Mouse (Mus musculus) testis, postnatal 14 days (tissue): ENCODE measurements around the gene Gpr35.
A peak's percentile ranks its signal among the peaks of the same experiment; 100 is the strongest.

Source experiments
- DNase-seq: peaks from one replicate; pipeline ENCODE4 v3.0.0; 2021; ENCODE audit warnings: low spot score

Gpr35 gene

DNA sequence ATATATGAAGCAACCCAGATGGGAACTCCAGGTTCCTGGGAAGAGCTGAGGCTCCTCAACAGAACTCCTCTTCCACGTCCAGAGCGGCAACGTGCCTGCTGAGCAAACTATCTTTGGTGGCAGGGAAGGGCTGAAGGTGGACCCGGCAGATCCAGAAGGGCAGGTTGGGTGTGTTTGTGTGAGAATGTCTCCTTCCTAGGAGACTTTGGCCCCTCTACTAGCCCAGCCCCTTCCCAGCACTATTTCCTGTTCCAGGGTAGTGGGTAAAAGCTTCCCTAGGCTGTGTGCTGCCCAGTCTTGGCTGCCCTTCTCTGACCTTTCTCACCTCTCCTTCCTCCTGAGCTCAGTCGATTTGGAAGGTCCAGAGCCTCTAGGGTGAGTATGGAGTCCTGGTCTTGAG is at the start of gene Gpr35:
TSS of gene Gpr35 (plus strand) at position 259 of the 400 bp plus-strand sequence.
- no peak for DNase-seq

GRCm38 (mm10) chr1:92902786-92903185 is 47.9 kb upstream of the Gpr35 start, which contains the start of gene Ankmy1:
Gene Ankmy1 (minus strand): TSS chr1:92902906.
- no peak for DNase-seq

DNA sequence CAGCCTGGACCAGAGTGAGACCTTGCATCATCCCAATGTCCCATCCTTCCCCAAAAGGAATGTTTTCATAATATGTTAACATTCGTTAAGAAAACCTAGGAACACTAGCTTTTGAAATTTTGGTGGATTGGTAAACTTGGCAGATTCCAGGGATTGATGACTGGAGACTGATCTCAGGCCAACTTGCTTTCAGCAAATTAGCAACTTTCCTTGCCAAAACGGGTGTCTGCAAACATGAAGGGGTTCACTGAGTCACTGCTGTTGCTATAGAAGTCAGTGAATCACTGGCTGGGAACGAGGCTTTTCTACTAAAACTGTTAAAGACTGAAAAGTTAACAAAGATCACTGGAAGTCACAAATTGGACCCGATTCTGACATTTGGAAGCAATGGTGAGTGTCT is 47.0 kb upstream of the Gpr35 start:
- no peak for DNase-seq

DNA sequence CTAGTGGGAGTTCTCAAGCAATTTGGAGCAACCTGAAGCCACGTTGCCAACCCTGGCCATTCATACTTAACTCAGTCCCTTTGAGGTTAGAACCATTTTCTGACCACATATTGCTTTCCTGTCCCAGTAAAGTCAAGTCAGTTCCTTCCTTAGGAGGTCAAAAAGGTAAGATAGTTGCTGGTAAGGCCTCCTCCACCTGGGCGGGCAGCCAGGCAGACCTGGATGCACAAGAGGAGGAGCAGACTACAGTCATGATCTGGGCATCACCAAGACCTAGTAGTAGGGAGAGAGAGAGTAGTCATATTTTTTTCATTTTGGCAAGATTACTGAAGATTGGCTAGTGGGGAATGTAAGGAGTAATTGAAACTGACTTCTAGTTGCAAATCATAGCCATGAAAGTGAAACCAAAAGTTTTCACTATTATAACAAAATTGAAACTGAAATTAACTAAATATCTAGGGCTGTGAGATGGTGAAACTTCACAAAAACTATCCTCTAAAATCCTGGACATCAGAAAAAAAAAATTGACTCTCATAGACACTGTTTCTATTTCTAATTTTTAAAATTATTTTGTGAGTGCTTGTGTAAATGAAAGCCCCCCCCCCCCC is 44.9 kb upstream of the Gpr35 start:
- no peak for DNase-seq

GRCm38 (mm10) chr1:92906779-92907631 is 43.7 kb upstream of the Gpr35 start, which contains the start of gene Dusp28:
Gene Dusp28 (plus strand): TSS chr1:92906981.
- DNase-seq = peak; percentile 89

- DNase-seq = no peak
These were observed 42.9 kb upstream of the Gpr35 start for GRCm38 (mm10) chr1:92907632-92908360.

DNA sequence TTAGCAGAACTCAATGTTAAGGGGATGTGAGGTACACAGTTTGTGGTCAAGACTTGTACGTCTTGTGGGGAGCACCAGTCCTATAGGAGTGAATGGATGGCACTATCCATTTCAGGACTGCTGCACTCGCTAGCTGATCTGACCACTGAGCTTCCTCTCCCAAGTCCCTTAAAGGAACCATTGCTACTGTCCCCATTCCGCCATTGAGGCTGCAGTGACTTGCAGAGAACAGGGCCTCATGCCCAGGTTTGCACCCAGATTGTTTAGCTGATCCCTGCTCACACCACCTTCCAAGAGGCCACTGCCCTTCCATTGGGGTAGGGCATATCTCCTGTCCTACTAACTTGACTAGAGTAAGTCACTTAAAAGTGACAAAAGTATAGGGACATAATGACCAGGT is 42.0 kb upstream of the Gpr35 start:
- no peak for DNase-seq

DNA sequence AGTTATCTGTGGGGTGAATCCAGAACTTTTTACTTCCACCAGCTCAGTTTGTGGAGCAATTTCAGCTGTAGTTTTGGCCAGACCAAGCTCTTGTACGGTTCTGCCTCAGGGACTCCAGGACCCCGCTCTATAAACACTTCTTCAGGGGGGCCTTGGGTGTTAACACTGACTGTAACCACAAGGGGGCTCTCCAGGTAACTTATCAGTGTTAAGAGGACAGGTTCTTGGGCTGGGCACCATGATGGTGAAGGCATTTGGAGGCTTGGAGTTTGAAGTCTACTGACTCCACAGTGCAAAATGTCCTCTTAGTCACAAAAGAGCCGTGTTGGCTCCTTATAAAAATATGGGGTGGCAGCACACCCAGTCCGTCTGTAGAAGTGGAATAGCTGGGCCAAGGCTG is 41.6 kb upstream of the Gpr35 start:
- DNase-seq = no peak

DNA sequence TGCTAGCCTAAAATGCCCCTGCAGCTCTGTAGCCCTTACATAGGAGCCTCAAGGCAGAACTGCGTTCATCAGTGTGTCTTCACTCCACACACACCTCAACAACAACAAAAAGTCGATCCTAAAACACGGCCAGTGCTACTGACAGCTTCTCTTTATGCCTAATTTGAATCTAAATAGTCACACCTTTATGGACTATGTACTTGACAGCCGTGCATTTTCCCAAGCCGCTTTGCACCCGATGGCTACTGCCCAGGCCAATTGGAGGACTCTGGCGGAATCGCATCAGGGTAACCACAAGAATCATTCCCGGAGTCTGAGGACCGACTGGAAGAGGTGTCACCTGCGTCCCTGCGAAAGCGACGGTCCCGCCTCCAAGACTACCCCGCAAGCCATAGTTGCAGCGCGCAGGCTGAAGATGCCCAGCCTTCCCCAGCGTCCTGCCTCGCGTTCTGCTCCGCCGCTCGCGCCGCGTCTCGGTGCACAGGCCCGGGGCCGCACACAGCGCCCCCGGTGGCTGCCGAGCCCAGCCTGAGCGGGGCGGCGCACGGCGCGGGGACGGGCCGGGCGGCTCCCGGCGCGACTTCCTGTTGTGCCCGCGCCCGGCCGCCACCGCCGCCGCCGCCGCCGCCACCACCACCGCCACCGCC is 40.3 kb upstream of the Gpr35 start, which contains the start of gene Rnpepl1:
TSS of gene Rnpepl1 (plus strand) at position 545 of the 647 bp plus-strand sequence.
- no peak for DNase-seq

DNA sequence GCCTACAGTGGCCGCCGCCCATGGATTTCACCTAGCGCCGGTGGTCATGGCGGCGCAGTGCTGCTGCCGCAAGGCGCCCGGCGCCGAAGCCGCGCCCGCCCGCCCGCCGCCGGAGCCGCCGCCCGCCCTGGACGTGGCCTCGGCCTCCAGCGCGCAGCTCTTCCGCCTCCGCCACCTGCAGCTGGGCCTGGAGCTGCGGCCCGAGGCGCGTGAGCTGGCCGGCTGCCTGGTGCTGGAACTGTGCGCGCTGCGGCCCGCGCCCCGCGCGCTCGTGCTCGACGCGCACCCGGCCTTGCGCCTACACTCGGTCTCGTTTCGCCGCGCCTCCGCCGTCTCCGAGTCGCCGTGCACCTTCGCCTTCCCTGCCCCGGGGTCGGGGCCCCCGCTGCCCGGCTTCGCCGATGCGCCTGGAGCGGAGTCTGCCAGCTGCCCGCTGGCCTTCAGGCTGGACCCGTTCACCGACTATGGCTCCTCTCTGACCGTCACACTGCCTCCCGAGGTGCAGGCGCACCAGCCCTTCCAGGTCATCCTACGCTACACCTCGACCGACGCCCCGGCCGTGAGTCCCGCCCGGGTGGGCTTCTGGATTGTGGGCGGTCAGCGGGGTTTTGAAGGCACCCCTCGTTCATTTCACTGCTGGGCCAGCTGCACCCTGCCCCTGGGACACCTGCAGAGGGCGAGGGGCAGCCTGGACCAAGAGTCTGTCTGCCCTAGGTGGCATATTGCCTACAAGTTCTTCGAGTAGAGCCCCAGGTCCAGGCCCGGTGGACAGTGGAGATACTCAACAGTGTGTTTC is 39.5 kb upstream of the Gpr35 start:
- peak; percentile 56 for DNase-seq

GRCm38 (mm10) chr1:92911721-92912138 is 38.9 kb upstream of the Gpr35 start:
- no peak for DNase-seq

- DNase-seq = no peak
These were observed 38.4 kb upstream of the Gpr35 start for GRCm38 (mm10) chr1:92912286-92912685.

DNA sequence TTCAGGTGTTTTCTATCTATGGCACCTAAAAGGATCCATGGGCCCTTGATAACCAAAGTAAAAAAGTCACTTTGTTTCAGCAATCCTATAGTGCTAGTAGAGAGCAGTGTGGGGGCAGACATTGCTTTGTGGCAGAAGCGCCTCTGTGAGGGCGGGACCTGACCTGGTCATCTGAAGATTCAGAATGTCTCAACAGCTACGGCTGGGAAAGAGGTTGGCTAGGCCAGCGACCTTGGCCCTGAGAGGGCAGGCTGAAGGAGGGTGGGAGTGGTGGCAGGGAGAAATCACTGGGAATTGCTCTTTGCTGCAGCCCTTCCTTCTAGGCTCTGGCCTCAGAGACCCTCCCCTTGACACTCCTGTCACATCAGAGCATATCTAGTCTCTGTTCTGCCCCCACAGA is 36.4 kb upstream of the Gpr35 start:
- peak; percentile 80 for DNase-seq

GRCm38 (mm10) chr1:92914993-92915392 is 35.7 kb upstream of the Gpr35 start:
- no peak for DNase-seq

- no peak for DNase-seq
These were observed 33.9 kb upstream of the Gpr35 start for GRCm38 (mm10) chr1:92916725-92917124.

GRCm38 (mm10) chr1:92919151-92919550 is 31.5 kb upstream of the Gpr35 start:
- no peak for DNase-seq

GRCm38 (mm10) chr1:92919775-92920174 is 30.9 kb upstream of the Gpr35 start:
- no peak for DNase-seq

GRCm38 (mm10) chr1:92920474-92921200 is 30.0 kb upstream of the Gpr35 start:
- no peak for DNase-seq

DNA sequence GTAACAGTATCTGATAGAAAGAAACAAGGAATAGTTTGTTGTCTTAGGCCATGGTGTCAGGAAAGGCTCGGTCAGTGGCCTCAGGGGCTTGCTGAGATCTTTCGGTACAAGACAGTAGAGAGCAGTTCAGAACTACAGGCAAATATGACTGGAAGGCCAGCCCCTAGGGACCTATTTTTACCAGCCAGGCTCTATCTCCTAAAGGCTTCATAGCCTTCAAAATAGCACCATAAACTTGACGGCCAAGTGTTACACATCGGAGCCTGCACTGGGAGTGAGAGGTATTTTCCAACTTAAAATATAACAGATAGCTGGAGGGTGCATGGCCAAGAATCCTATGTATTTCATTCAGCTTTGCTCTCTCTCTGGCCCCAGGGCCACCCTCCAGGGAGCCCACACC is 29.2 kb upstream of the Gpr35 start:
- no peak for DNase-seq

- no peak for DNase-seq
These were observed 20.4 kb upstream of the Gpr35 start for GRCm38 (mm10) chr1:92930171-92930706.
